Mouse (Mus musculus) megakaryocyte-erythroid progenitor cell, adult 5 weeks (primary cell): ENCODE measurements around the gene Zfp989. TPM values are rescaled to one million over a fixed set of nuclear protein-coding genes. Genes with fewer than 3 reads are reported as not detected.

Experiments
- polyA plus RNA-seq: library from polyadenylated mRNA; stranded (reverse); fragments of >175 nt; gene quantifications from 2 replicates; pipeline ENCODE4 v1.2.3, GENCODE M21; 2012

The Zfp989 gene
- 0.02 TPM in 1 of 2 replicates, not detected in the other for polyA plus RNA-seq

GRCm38 (mm10) chr4:146971757-146972156, at the start of gene Zfp989:
TSS of gene Zfp989 (plus strand) at chr4:146971976.

GRCm38 (mm10) chr4:147021550-147021949, 49.8 kb downstream of the Zfp989 start, which contains the start of gene Rex2:
TSS of gene Rex2 (plus strand) at chr4:147021850.

Other genes starting within 250 kb of the Zfp989 start
- not detected in 2 replicates for gene Gm21411, start 62.4 kb upstream of the Zfp989 start, polyA plus RNA-seq
- gene Rex2, start 49.9 kb downstream of the Zfp989 start, polyA plus RNA-seq = not detected in 2 replicates
- 0.82 and 1.2 TPM in 2 replicates for gene Zfp991, start 160.1 kb downstream of the Zfp989 start, polyA plus RNA-seq